Mouse (Mus musculus): ENCODE results near the gene 1700007K13Rik. TPM values are rescaled to one million over a fixed set of nuclear protein-coding genes. Genes with fewer than 3 reads are reported as not detected.
A peak's percentile ranks its signal among the peaks of the same experiment; 100 is the strongest.
"Not testable (repeated sequence)": the region's sequence is repeated elsewhere in the genome, so short reads cannot be mapped to it uniquely, and the experiment has no call there.

Gene 1700007K13Rik
- polyA plus RNA-seq, 1 experiment, result not detected

DNA sequence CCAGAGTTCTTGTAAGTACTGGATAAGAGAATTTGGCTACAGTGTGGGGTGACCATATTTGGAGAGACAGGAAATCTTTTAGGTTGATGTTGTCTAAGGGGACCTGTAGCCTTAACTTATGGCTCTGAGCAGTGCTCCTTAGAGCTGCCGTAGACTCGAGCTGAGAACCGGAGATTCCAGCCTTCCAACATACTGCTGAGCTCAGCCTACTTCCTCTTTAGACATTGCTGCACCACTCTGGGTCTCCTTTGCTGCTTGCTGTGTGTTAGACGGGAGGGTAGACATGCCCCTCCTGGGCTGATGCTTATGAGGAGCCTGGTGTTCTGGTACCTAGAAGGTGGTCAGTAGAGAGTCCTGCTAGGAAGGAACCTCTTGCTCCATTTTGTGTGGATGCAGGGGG is 32.3 kb upstream of the 1700007K13Rik start:
- Histone ChIP-seq H3K4me1 (ENCODE audit: control insufficient read depth, insufficient read depth, low read length) (peaks cover 35% of the 10 kb centered on the region), H3K4me3 (ENCODE audit: insufficient read depth, low read length) (no peak overlapping the region), H3K27ac (ENCODE audit: insufficient read depth, low read depth, low read length) (peak overlapping the region; percentile 6; the same call in 1 of the 2 replicates)
- TF ChIP-seq POLR2A (IDR thresholded peaks at IDR 0.05; ENCODE audit: borderline replicate concordance, low read depth, low read length), result no peak
- TF ChIP-seq CTCF (IDR thresholded peaks at IDR 0.05; ENCODE audit: low read depth, low read length), result no peak

DNA sequence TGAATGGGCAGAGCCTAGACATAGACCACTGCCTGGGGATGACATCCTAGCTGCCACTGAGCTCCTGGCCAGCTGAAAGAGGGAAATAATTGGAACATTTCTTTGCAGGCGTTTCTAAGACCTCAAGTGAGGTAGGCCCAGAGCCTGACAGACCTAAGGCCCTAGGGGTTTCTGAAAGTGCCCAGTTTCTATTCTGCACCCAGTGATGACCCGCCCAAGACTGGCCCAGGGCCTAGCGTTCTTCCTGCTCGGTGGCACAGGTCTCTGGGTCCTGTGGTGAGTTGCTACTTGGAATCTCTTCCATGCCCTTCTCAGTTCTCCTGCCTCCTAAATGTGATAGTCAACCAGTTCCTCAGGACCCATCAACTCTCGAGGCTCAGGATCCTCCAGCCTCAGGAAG is 31.4 kb upstream of the 1700007K13Rik start:
- TF ChIP-seq CTCF (IDR thresholded peaks at IDR 0.05; ENCODE audit: low read depth, low read length) (no peak), POLR2A (IDR thresholded peaks at IDR 0.05; ENCODE audit: borderline replicate concordance, low read depth, low read length) (no peak)
- peaks cover 35% of the 10 kb centered on the region for H3K4me1 ChIP-seq (ENCODE audit: control insufficient read depth, insufficient read depth, low read length)
- H3K27ac ChIP-seq (ENCODE audit: insufficient read depth, low read depth, low read length), result no peak overlapping the region
- peak overlapping the region; percentile 47 for H3K4me3 ChIP-seq (ENCODE audit: insufficient read depth, low read length)

DNA sequence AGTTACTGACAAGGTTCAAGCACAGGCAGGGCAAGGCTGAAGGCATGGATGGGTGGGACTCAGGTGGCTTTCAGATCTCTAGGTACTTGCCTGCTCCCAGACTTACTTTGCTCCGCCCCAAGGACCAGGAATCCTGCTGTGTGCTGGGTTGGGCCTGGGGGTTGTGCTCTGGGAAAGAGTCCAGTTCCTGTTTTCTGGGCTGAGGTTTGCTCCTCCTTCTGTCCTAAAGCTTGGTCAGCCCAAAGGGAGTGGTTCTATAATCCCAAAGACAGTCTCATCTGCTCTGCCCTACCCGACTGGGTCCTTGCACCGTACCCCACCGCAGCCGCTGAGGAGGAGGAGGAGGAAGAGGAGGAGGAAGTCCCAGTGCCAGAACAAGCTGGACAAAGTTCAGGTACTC is 30.5 kb upstream of the 1700007K13Rik start, which contains the start of gene Gbgt1:
Gbgt1 (plus strand) TSS at position 221 of the 400 bp plus-strand sequence.
- peaks cover 35% of the 10 kb centered on the region for H3K4me1 ChIP-seq (ENCODE audit: control insufficient read depth, insufficient read depth, low read length)
- TF ChIP-seq POLR2A (IDR thresholded peaks at IDR 0.05; ENCODE audit: borderline replicate concordance, low read depth, low read length), result no peak
- H3K27ac ChIP-seq (ENCODE audit: insufficient read depth, low read depth, low read length), result peak within 1 kb of the TSS; percentile 16
- peak within 1 kb of the TSS; percentile 47 for H3K4me3 ChIP-seq (ENCODE audit: insufficient read depth, low read length)

DNA sequence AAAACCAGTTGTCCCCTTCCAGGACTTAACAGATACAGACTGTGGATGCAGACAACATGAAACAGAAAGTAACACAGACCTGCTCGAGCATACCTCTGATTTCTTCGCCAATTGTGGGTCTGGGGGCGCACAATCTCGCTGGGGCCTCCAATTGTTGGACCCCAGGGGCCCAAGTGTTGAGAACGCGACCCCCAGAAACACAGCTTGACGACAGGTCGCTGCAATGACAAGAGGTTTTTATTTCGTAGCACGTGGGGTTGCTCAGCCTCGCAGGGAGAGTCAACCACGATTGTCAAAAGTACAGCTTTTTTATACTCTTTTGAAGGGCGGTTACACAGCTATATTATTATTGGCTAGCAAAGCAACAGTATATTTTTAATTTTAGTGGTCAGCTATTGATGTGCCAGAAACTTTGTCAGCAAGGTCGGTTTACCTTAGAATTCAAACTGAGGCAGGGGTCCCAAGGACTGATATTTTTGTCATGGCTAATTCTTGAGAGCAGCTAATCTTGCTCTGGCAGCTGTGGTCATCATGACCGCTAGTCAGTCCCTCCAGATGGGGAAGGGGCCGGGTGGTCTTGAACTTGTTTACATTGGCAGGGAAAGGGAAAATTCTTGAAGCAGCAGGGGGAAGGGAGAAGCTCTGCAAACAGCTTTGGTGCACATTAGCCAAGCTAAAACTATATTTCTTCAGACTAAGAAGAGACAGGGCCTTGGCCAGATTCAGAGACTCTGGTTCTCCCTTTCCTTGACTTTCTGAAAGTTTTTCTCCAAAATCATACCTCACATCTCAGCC is 29.9 kb upstream of the 1700007K13Rik start:
- TF ChIP-seq POLR2A (IDR thresholded peaks at IDR 0.05; ENCODE audit: borderline replicate concordance, low read depth, low read length) (no peak), CTCF (IDR thresholded peaks at IDR 0.05; ENCODE audit: low read depth, low read length) (no peak)
- Histone ChIP-seq H3K27ac (ENCODE audit: insufficient read depth, low read depth, low read length) (no peak overlapping the region), H3K4me3 (ENCODE audit: insufficient read depth, low read length) (no peak overlapping the region), H3K4me1 (ENCODE audit: control insufficient read depth, insufficient read depth, low read length) (peaks cover 35% of the 10 kb centered on the region)

DNA sequence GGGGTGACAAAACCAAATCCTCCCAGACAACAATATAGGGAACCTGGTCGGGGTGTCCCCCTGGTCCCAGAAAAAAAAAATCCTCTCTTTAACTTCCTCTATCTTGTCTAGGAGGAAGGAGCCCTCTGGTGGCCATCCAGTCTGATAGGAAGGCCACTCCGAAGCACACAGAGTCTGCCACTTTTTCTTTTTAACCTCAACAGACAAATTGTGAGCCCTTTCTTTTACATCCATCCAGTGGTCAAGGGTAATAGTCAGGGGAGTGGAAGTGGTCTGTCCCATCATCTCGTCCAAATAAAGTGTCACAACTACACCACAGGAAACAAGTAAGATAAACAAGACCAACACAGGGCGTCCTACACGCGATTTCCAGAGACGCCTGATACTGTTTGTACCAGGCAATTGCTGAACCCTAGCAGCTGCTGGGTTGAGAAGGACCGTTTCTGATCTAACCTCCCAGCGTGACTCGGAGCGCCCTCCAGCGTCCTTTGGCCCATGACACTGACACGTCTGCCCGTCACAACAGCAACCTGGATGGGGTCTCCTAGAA is 29.1 kb upstream of the 1700007K13Rik start:
- Histone ChIP-seq H3K4me3 (ENCODE audit: insufficient read depth, low read length) (peak overlapping the region; percentile 32), H3K27ac (ENCODE audit: insufficient read depth, low read depth, low read length) (no peak overlapping the region), H3K4me1 (ENCODE audit: control insufficient read depth, insufficient read depth, low read length) (peaks cover 35% of the 10 kb centered on the region)
- peak; percentile 55; the same call in 1 of the 2 replicates for TF ChIP-seq CTCF (IDR thresholded peaks at IDR 0.05; ENCODE audit: low read depth, low read length)
- no peak for TF ChIP-seq POLR2A (IDR thresholded peaks at IDR 0.05; ENCODE audit: borderline replicate concordance, low read depth, low read length)

DNA sequence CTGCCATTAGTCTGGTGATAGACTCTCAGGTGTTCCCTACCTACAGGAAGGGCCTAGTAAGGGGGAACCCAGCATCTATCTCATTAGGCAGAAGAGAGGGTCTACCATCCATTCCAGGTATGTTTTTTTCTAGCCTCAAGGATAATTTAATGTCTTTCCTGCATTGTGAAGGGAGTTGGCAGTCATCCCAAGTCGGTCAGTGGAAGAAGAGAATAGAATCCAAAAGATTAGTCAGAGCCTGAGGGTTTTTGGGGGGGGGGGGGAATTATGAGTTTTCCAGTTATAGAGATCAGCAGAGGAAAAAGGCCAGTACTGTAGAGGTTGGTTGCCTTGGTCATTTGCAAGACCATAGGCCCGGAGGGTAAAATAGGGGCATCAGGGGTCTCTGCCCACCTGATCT is 28.4 kb upstream of the 1700007K13Rik start:
- no peak overlapping the region for H3K27ac ChIP-seq (ENCODE audit: insufficient read depth, low read depth, low read length)
- peaks cover 35% of the 10 kb centered on the region for H3K4me1 ChIP-seq (ENCODE audit: control insufficient read depth, insufficient read depth, low read length)
- TF ChIP-seq CTCF (IDR thresholded peaks at IDR 0.05; ENCODE audit: low read depth, low read length) (no peak), POLR2A (IDR thresholded peaks at IDR 0.05; ENCODE audit: borderline replicate concordance, low read depth, low read length) (no peak)
- peak overlapping the region; percentile 32 for H3K4me3 ChIP-seq (ENCODE audit: insufficient read depth, low read length)

DNA sequence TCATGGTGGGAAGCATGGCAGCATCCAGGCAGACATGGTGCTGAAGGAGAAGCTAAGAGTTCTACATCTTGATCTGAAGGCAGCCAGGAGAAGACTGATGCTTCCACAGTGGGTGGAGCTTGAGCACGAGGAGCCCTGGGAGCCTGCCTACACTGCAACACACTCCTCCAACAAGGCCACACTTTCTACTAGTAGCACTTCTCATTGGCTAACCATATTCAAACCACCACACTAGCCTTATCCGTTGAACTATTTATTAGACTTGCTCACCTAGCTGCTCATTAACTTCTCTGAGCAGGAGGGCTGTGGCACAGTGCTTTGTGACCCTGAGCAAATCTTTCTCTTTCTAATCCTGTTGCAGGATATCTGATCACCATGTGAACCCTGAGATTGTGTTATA is 17.7 kb upstream of the 1700007K13Rik start:
- H3K4me3 ChIP-seq (ENCODE audit: insufficient read depth, low read length), result no peak overlapping the region
- TF ChIP-seq CTCF (IDR thresholded peaks at IDR 0.05; ENCODE audit: low read depth, low read length) (no peak), POLR2A (IDR thresholded peaks at IDR 0.05; ENCODE audit: borderline replicate concordance, low read depth, low read length) (no peak)
- H3K27ac ChIP-seq (ENCODE audit: insufficient read depth, low read depth, low read length), result no peak overlapping the region
- peaks cover 3% of the 10 kb centered on the region for H3K4me1 ChIP-seq (ENCODE audit: control insufficient read depth, insufficient read depth, low read length)

DNA sequence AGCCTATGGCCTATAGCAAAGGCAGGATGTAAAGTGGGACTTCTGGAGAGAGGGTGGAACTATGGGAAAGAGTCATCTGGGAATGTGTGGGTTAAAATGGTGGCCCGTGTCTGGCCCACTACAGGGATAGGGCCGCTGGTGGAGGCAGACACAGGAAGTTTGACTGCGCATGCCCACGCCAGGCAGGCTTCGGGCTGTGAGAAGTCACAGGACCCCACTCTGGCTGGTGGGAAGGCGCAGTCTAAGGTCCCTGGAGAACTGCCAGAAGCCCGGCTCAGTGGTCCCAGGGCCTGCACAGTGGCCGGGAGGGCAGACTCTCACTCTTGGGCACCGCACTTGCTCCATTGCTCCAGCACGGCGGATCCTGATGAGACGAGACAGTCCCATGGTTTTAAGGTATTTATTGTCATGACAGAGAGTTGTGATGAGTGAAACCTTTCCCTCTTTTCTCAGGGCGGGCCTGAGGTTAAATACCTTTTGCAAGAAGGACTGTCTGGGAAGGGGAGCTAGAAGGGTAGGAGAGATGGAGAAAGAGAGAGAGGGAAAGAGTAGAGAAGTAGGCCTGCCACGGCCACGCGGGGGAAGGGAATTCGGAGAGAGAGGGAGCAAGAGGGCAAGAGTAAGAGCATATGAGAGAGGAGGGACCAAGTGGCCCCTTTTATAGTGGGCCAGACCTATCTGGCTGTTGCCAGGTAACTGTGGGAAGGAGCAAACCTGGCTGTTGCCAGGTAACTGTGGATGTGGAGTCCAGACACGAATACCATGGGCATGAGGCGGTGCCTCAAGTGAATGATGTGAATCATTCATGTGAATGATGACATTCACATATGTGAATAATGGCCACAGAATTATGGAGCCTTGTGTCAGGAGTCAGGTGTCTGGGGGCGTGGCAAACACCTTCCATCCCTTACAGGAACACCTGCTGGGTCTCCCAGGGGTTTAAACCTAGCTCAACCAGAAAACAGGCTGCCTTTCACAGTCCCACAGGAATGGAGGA is 13.4 kb upstream of the 1700007K13Rik start:
- Histone ChIP-seq H3K27ac (ENCODE audit: insufficient read depth, low read depth, low read length) (no peak overlapping the region), H3K4me3 (ENCODE audit: insufficient read depth, low read length) (no peak overlapping the region), H3K4me1 (ENCODE audit: control insufficient read depth, insufficient read depth, low read length) (peaks cover 8% of the 10 kb centered on the region)
- TF ChIP-seq CTCF (IDR thresholded peaks at IDR 0.05; ENCODE audit: low read depth, low read length) (no peak), POLR2A (IDR thresholded peaks at IDR 0.05; ENCODE audit: borderline replicate concordance, low read depth, low read length) (no peak)

DNA sequence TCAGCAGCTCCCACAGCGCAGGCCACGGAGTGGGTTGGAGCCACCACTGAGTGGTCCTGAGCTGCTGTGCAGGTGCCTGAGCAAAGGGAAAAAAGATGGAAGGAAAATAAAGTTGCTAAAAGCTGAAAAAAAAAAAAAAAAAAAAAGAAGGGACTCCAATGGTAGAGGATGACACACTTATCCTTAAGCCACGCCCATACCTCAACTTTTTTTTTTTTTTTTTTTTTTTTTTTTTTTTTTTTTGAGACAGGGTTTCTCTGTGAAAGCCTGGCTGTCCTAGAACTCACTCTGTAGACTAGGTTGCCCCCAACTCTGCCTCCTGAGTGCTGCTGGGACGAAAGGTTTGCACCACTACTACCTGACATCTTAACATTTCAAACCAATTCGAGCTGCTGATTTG is 11.9 kb upstream of the 1700007K13Rik start:
- H3K4me1 ChIP-seq (ENCODE audit: control insufficient read depth, insufficient read depth, low read length); H3K27ac ChIP-seq (ENCODE audit: insufficient read depth, low read depth, low read length); H3K4me3 ChIP-seq (ENCODE audit: insufficient read depth, low read length): not testable (repeated sequence)

DNA sequence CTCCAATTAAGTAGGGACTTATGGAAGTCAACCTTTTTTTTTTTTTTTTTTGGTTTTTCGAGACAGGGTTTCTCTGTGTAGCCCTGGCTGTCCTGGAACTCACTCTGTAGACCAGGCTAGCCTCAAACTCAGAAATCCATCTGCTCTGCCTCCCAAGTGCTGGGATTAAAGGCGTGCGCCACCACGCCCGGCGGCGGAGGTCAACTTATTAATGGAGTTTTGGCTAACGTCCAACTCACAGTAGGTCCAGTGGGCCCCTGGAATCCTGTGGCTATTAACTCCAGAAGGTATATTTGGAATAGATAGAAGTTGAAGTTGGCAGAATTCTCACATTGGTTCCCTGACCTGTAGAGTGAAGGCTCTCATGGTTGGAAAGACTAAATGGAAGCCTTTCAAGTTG is 5.9 kb upstream of the 1700007K13Rik start:
- H3K27ac ChIP-seq (ENCODE audit: insufficient read depth, low read depth, low read length); H3K4me1 ChIP-seq (ENCODE audit: control insufficient read depth, insufficient read depth, low read length); H3K4me3 ChIP-seq (ENCODE audit: insufficient read depth, low read length): not testable (repeated sequence)
